Mouse (Mus musculus) E14TG2a.4 (cell line): Measurements from ENCODE around the gene Gp1ba.

Source experiments
- CTCF ChIP-seq: conservative IDR thresholded peaks from 2 replicates; pipeline ENCODE4 v1.5.1; 2014; ENCODE audit warnings: low read length
- NANOG ChIP-seq: IDR thresholded peaks from 2 replicates; pipeline ENCODE4 v1.6.1; 2014; ENCODE audit warnings: borderline replicate concordance, low read length, mixed read lengths
- POU5F1 ChIP-seq: IDR thresholded peaks from 2 replicates; pipeline ENCODE4 v1.6.1; 2014; ENCODE audit warnings: low read length, borderline replicate concordance

GRCm38 (mm10) chr11:70657991-70658390 lies 19.1 kb downstream of the Gp1ba start:
- no peak for TF ChIP-seq CTCF
- TF ChIP-seq NANOG = no peak
- TF ChIP-seq POU5F1 = no peak
